Mouse (Mus musculus) stomach, embryonic 16.5 days (tissue): ENCODE measurements at regions not wholly inside any gene's neighbourhood (a gene's known extent, or its start where the extent isn't known, plus 50 kb on each side); places are given as distances from the start of the nearest gene placed in this dataset.
A peak's percentile ranks its signal among the peaks of the same experiment; 100 is the strongest.

Source experiments
- ATAC-seq: fragments of 200-750 bp; cut with Nextera tagmentation; 2 replicates; pipeline ENCODE4 v1.8.0; 2017; ENCODE audit warnings: moderate number of reproducible peaks, moderate TSS enrichment; ENCODE audit not compliant: insufficient read depth, low FRiP score
- H3K27ac ChIP-seq: fragments of 300-500 bp; sonication (generic); 2 replicates; pipeline ENCODE4 v1.5.1; 2014; ENCODE audit warnings: low read length
- H3K27me3 ChIP-seq: fragments of 300-500 bp; sonication (generic); 2 replicates; pipeline ENCODE4 v1.6.1; 2014; ENCODE audit warnings: low read length, control low read depth, mixed read lengths; ENCODE audit not compliant: control insufficient read depth, insufficient read depth
- H3K36me3 ChIP-seq: fragments of 300-500 bp; sonication (generic); 2 replicates; pipeline ENCODE4 v1.6.1; 2014; ENCODE audit warnings: low read length; ENCODE audit not compliant: control insufficient read depth, insufficient read depth
- H3K4me1 ChIP-seq: fragments of 300-500 bp; sonication (generic); 2 replicates; pipeline ENCODE4 v1.6.1; 2014; ENCODE audit warnings: low read length, control low read depth, mixed read lengths; ENCODE audit not compliant: control insufficient read depth, insufficient read depth
- H3K4me2 ChIP-seq: fragments of 300-500 bp; sonication (generic); 2 replicates; pipeline ENCODE4 v1.6.1; 2014; ENCODE audit warnings: low read depth, low read length, mixed read lengths
- H3K4me3 ChIP-seq: fragments of 300-500 bp; sonication (generic); replicated peaks from 2 replicates; pipeline ENCODE4 v1.5.1; 2014; ENCODE audit warnings: mild to moderate bottlenecking, low read length
- H3K9ac ChIP-seq: fragments of 300-500 bp; sonication (generic); 2 replicates; pipeline ENCODE4 v1.6.1; 2014; ENCODE audit warnings: low read length
- H3K9me3 ChIP-seq: fragments of 300-500 bp; sonication (generic); replicated peaks from 2 replicates; pipeline ENCODE4 v1.6.1; 2016; ENCODE audit warnings: low read length, control low read depth; ENCODE audit not compliant: control insufficient read depth
- WGBS: fragments of 180-500 bp; shearing (Covaris S2); extraction: QIAGEN DNeasy Blood & Tissue Kit; methylation state at CpG from one replicate; pipeline ENCODE4 v1.1.7; 2014; 5-methylcytosine and 5-hydroxymethylcytosine counted together

GRCm38 (mm10) chr12:80010947-80011346 lies 101.9 kb downstream of the Zfp36l1 start:
- no peak for ATAC-seq
- peaks cover 28% of the 10 kb centered on the region for H3K4me1 ChIP-seq

GRCm38 (mm10) chr12:80010220-80010619 lies 102.6 kb downstream of the Zfp36l1 start:
- no peak overlapping the region for H3K9ac ChIP-seq
- no peak overlapping the region for H3K4me2 ChIP-seq
- WGBS: 57% methylated on average over 2 of the region's 2 CpGs
- H3K9me3 ChIP-seq: no peaks in the 10 kb centered on the region
- H3K4me3 ChIP-seq: no peak overlapping the region
- peak overlapping the region; percentile 31; the same call in 1 of the 2 replicates for H3K27ac ChIP-seq
- no peak for ATAC-seq
- H3K27me3 ChIP-seq: no peaks in the 10 kb centered on the region
- no peaks in the 10 kb centered on the region for H3K36me3 ChIP-seq
- peaks cover 26% of the 10 kb centered on the region for H3K4me1 ChIP-seq

More at GRCm38 (mm10) chr12:80010947-80011346, 101.9 kb downstream of the Zfp36l1 start:
- Histone ChIP-seq H3K27me3 (no peaks in the 10 kb centered on the region), H3K27ac (no peak overlapping the region), H3K9ac (no peak overlapping the region), H3K9me3 (no peaks in the 10 kb centered on the region), H3K4me3 (no peak overlapping the region), H3K36me3 (no peaks in the 10 kb centered on the region), H3K4me2 (no peak overlapping the region)
- 83% methylated on average over 1 of the region's 1 CpGs for WGBS

- Histone ChIP-seq H3K9ac (no peak overlapping the region), H3K4me1 (peaks cover 6% of the 10 kb centered on the region), H3K9me3 (no peaks in the 10 kb centered on the region), H3K4me2 (no peak overlapping the region), H3K27ac (peak overlapping the region; percentile 29; the same call in 1 of the 2 replicates), H3K36me3 (no peaks in the 10 kb centered on the region), H3K27me3 (no peaks in the 10 kb centered on the region), H3K4me3 (no peak overlapping the region)
- WGBS: 56% methylated on average over 7 of the region's 7 CpGs
- peak; percentile 41; the same call in 1 of the 2 replicates for ATAC-seq
Observed at GRCm38 (mm10) chr12:80007849-80008248, 105.0 kb downstream of the Zfp36l1 start.

GRCm38 (mm10) chr12:80005227-80005919 lies 107.4 kb downstream of the Zfp36l1 start:
- peaks cover 16% of the 10 kb centered on the region for H3K4me1 ChIP-seq
- no peaks in the 10 kb centered on the region for H3K9me3 ChIP-seq
- no peak overlapping the region for H3K4me2 ChIP-seq
- no peak for ATAC-seq
- no peaks in the 10 kb centered on the region for H3K27me3 ChIP-seq
- no peak overlapping the region for H3K4me3 ChIP-seq
- no peak overlapping the region for H3K9ac ChIP-seq
- no peaks in the 10 kb centered on the region for H3K36me3 ChIP-seq
- no peak overlapping the region for H3K27ac ChIP-seq
- WGBS: 82% methylated on average over 13 of the region's 13 CpGs

- Histone ChIP-seq H3K36me3 (no peaks in the 10 kb centered on the region), H3K4me3 (no peak overlapping the region), H3K4me1 (peaks cover 16% of the 10 kb centered on the region), H3K9ac (no peak overlapping the region), H3K27me3 (no peaks in the 10 kb centered on the region), H3K4me2 (no peak overlapping the region), H3K9me3 (no peaks in the 10 kb centered on the region), H3K27ac (no peak overlapping the region; the same call in 1 of the 2 replicates)
- ATAC-seq: no peak
- 73% methylated on average over 6 of the region's 6 CpGs for WGBS
Observed at GRCm38 (mm10) chr12:80004575-80004974, 108.2 kb downstream of the Zfp36l1 start.

GRCm38 (mm10) chr12:80003486-80003885 lies 109.3 kb downstream of the Zfp36l1 start:
- ATAC-seq: no peak
- Histone ChIP-seq H3K27ac (no peak overlapping the region), H3K4me2 (no peak overlapping the region), H3K27me3 (no peaks in the 10 kb centered on the region), H3K9ac (no peak overlapping the region), H3K4me3 (no peak overlapping the region), H3K4me1 (peaks cover 20% of the 10 kb centered on the region), H3K36me3 (no peaks in the 10 kb centered on the region), H3K9me3 (no peaks in the 10 kb centered on the region)
- WGBS: 81% methylated on average over 12 of the region's 12 CpGs

GRCm38 (mm10) chr12:80002474-80003125 lies 110.2 kb downstream of the Zfp36l1 start:
- H3K9ac ChIP-seq: no peak overlapping the region; the same call in 1 of the 2 replicates
- no peaks in the 10 kb centered on the region for H3K36me3 ChIP-seq
- ATAC-seq: no peak
- H3K4me1 ChIP-seq: peaks cover 20% of the 10 kb centered on the region
- H3K27ac ChIP-seq: peak overlapping the region; percentile 86; the same call in 1 of the 2 replicates
- H3K4me3 ChIP-seq: no peak overlapping the region
- H3K9me3 ChIP-seq: no peaks in the 10 kb centered on the region
- WGBS: 74% methylated on average over 13 of the region's 13 CpGs
- no peaks in the 10 kb centered on the region for H3K27me3 ChIP-seq
- no peak overlapping the region for H3K4me2 ChIP-seq

- peak overlapping the region; percentile 26; the same call in 1 of the 2 replicates for H3K9ac ChIP-seq
- WGBS: 43% methylated on average over 2 of the region's 2 CpGs
- no peak overlapping the region for H3K4me2 ChIP-seq
- H3K27me3 ChIP-seq: no peaks in the 10 kb centered on the region
- H3K36me3 ChIP-seq: no peaks in the 10 kb centered on the region
- H3K9me3 ChIP-seq: no peaks in the 10 kb centered on the region
- H3K4me3 ChIP-seq: no peak overlapping the region
- H3K4me1 ChIP-seq: peaks cover 20% of the 10 kb centered on the region
- ATAC-seq: peak; percentile 86; the same call in 1 of the 2 replicates
- peak overlapping the region; percentile 86 for H3K27ac ChIP-seq
Observed at GRCm38 (mm10) chr12:80001794-80002193, 111.0 kb downstream of the Zfp36l1 start.

- no peak overlapping the region for H3K9ac ChIP-seq
- H3K27ac ChIP-seq: no peak overlapping the region
- H3K4me1 ChIP-seq: peaks cover 27% of the 10 kb centered on the region
- no peak for ATAC-seq
- H3K4me2 ChIP-seq: no peak overlapping the region
- WGBS: 88% methylated on average over 7 of the region's 7 CpGs
- no peaks in the 10 kb centered on the region for H3K9me3 ChIP-seq
- no peaks in the 10 kb centered on the region for H3K36me3 ChIP-seq
- H3K27me3 ChIP-seq: no peaks in the 10 kb centered on the region
- no peak overlapping the region for H3K4me3 ChIP-seq
Observed at GRCm38 (mm10) chr12:79999868-80000370, 112.9 kb downstream of the Zfp36l1 start.
